Mouse (Mus musculus): ENCODE data around the gene Tdrd12. TPM values are rescaled to one million over a fixed set of nuclear protein-coding genes. Genes with fewer than 3 reads are reported as not detected.

Gene Tdrd12
- polyA plus RNA-seq, 1 experiment from 2014 or later: 0.19 TPM

DNA sequence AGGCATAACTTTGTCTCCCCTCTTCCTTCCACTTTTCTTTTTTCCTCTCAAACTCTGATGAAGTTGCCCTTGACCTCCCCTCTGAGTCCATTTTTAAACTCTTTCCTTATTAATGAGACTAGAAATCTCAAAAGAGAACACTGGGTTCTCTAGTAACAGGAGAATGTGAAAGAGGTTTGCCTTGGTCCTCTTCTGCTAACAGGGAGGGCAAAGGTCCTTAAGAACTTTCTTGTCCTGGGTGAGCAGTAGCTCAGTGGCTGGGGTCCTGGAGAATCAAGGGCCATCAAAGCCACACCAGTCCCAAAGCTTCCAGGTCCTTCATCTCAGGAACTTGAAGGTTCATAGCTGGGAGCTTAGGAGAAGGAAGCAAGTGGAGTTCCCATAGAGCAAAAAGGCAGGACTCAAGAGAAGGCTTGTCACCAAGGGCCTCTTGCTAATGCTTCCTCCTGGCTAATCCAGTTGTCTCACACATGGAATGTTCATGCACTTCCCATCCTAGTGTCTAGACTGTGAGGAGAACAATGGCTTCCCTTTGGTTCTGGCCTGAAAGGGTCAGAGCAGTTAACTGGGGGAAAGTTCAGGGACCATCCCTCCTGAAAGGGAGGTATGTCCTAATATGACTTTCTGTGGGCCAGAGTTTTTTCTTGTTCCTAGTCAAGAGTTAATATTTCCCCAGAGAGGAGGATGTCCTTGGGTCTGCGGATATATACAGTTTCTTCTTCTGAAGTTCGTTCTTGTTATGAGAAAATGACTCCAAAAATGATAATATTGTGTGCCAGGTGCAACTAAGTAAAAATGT, 26.7 kb upstream of the Tdrd12 start:
- Histone ChIP-seq H3K27me3 (ENCODE audit: control insufficient read depth, insufficient read depth, low read length) (no peaks in the 10 kb centered on the region), H3K4me3 (ENCODE audit: low read depth, low read length) (no peak overlapping the region), H3K4me2 (replicated peaks; ENCODE audit: low read depth) (no peak overlapping the region), H3K27ac (replicated peaks) (no peak overlapping the region), H3K4me1 (replicated peaks; ENCODE audit: control insufficient read depth, insufficient read depth) (no peaks in the 10 kb centered on the region), H3K9ac (ENCODE audit: low read length) (no peak overlapping the region), H3K9me3 (ENCODE audit: control insufficient read depth, low read length) (no peaks in the 10 kb centered on the region), H3K36me3 (ENCODE audit: control insufficient read depth, insufficient read depth, low read length) (no peaks in the 10 kb centered on the region)
- 75% methylated on average over 2 of the region's 2 CpGs for WGBS
- DNase-seq (ENCODE audit: low spot score) (no peak), ATAC-seq (ENCODE audit: low FRiP score, low TSS enrichment) (no peak)
- TF ChIP-seq CTCF (IDR thresholded peaks at IDR 0.05; ENCODE audit: low read depth): no peak
- no peak for TF ChIP-seq EP300 (optimal IDR thresholded peaks at IDR 0.05)

DNA sequence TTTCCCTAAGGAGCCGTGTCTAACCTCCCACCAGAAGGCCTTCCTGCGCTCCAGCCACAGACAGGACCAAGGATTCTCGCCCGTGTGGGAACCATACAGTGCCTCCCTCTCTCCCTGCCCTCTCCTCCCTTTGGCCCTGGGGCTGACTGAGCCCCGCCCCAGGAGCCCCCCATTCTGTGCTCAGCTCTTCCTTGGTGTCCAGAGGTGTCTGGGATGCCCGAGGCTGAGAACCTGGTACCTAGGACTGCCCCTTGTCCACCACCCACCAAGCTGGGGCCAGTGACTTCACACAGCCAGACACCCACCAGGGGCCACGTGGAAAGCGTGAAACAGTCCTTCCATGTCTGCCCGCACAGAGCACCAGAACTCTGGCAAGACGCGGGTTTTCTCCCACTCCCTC, 25.5 kb upstream of the Tdrd12 start:
- H3K4me2 ChIP-seq (replicated peaks; ENCODE audit: low read depth): no peak overlapping the region

DNA sequence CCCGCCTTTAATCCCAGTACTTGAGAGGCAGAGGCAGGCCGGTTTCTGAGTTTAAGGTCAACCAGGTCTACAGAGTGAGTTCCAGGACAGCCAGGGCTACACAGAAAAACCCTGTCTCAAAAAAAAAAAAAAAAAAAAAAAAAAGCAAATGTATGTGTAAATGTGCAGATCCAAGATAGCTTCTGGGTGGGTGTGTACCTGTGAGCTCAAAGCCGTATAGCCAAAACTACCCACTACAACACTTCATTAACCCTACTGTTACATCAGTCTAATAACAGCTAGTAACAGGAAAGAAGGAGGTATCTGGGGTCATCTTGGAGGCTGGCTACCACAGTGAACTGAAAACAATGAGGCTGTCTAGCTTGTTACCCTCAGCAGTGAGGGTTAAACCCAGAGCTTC, 22.3 kb upstream of the Tdrd12 start:
- H3K27ac ChIP-seq (replicated peaks): no peak overlapping the region
- 90% methylated on average over 3 of the region's 3 CpGs for WGBS
- no peak for ATAC-seq (ENCODE audit: low FRiP score, low TSS enrichment)
- no peaks in the 10 kb centered on the region for H3K9me3 ChIP-seq (ENCODE audit: control insufficient read depth, low read length)
- no peak overlapping the region for H3K4me2 ChIP-seq (replicated peaks; ENCODE audit: low read depth)
- no peaks in the 10 kb centered on the region for H3K36me3 ChIP-seq (ENCODE audit: control insufficient read depth, insufficient read depth, low read length)
- no peaks in the 10 kb centered on the region for H3K4me1 ChIP-seq (replicated peaks; ENCODE audit: control insufficient read depth, insufficient read depth)
- DNase-seq (ENCODE audit: low spot score): no peak
- no peaks in the 10 kb centered on the region for H3K27me3 ChIP-seq (ENCODE audit: control insufficient read depth, insufficient read depth, low read length)
- H3K4me3 ChIP-seq (ENCODE audit: low read depth, low read length): no peak overlapping the region
- TF ChIP-seq EP300 (optimal IDR thresholded peaks at IDR 0.05) (no peak), CTCF (IDR thresholded peaks at IDR 0.05; ENCODE audit: low read depth) (no peak)
- no peak overlapping the region for H3K9ac ChIP-seq (ENCODE audit: low read length)

More for the DNA sequence above, 25.5 kb upstream of the Tdrd12 start:
- no peaks in the 10 kb centered on the region for H3K27me3 ChIP-seq (ENCODE audit: control insufficient read depth, insufficient read depth, low read length)
- no peaks in the 10 kb centered on the region for H3K9me3 ChIP-seq (ENCODE audit: control insufficient read depth, low read length)
- no peaks in the 10 kb centered on the region for H3K36me3 ChIP-seq (ENCODE audit: control insufficient read depth, insufficient read depth, low read length)
- whole genome bisulfite sequencing: 60% methylated on average over 11 of the region's 11 CpGs
- TF ChIP-seq EP300 (optimal IDR thresholded peaks at IDR 0.05) (no peak), CTCF (IDR thresholded peaks at IDR 0.05; ENCODE audit: low read depth) (no peak)
- no peaks in the 10 kb centered on the region for H3K4me1 ChIP-seq (replicated peaks; ENCODE audit: control insufficient read depth, insufficient read depth)
- no peak overlapping the region for H3K27ac ChIP-seq (replicated peaks)
- ATAC-seq (ENCODE audit: low FRiP score, low TSS enrichment) (no peak), DNase-seq (ENCODE audit: low spot score) (no peak)
- H3K9ac ChIP-seq (ENCODE audit: low read length): no peak overlapping the region
- H3K4me3 ChIP-seq (ENCODE audit: low read depth, low read length): no peak overlapping the region

DNA sequence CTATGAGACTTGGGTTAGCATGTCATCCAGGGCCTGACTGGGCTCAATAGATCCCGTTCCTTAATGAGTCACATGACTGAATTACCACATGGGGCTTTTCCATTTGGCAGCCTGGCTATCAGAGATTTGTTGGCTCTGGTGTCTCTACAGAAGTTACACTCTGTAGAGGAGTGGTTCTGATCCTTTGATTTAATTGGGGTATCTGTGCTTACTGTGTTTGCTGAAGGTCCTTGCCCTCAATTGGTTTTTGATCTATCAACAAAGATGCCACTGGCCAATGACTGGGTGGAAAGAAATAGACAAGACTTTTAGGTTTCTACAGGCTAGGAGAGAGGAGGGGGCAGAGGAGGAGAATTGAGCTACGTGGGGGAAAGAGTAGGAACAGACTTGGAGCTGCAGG, 21.1 kb upstream of the Tdrd12 start:
- no peak overlapping the region for H3K27ac ChIP-seq (replicated peaks)
- no peak overlapping the region for H3K4me3 ChIP-seq (ENCODE audit: low read depth, low read length)
- 51% methylated on average over 2 of the region's 2 CpGs for WGBS
- H3K36me3 ChIP-seq (ENCODE audit: control insufficient read depth, insufficient read depth, low read length): no peaks in the 10 kb centered on the region
- H3K4me1 ChIP-seq (replicated peaks; ENCODE audit: control insufficient read depth, insufficient read depth): no peaks in the 10 kb centered on the region
- no peak overlapping the region for H3K9ac ChIP-seq (ENCODE audit: low read length)
- TF ChIP-seq EP300 (optimal IDR thresholded peaks at IDR 0.05): no peak
- no peak for TF ChIP-seq CTCF (IDR thresholded peaks at IDR 0.05; ENCODE audit: low read depth)
- DNase-seq (ENCODE audit: low spot score): no peak
- no peaks in the 10 kb centered on the region for H3K9me3 ChIP-seq (ENCODE audit: control insufficient read depth, low read length)
- H3K4me2 ChIP-seq (replicated peaks; ENCODE audit: low read depth): no peak overlapping the region
- H3K27me3 ChIP-seq (ENCODE audit: control insufficient read depth, insufficient read depth, low read length): no peaks in the 10 kb centered on the region
- no peak for ATAC-seq (ENCODE audit: low FRiP score, low TSS enrichment)

DNA sequence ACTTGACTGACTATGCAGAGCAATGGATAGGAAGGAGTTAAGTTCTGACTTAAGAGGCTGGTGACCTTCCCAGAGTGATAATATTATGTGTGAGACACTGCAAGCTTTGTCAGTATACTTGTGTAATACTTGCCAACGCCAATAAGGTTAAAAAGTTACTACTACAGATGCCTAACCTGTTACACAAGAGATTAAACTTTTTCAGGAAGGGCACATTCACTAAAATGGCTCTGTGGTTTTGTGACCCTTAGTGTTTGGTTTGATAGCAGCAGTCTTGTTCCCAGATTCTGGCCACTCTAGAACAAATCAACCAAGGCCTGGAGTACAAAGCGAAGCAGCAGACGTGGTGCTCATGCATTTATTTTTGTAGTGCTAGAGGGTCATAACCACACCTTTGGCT, 20.0 kb upstream of the Tdrd12 start:
- 58% methylated on average over 3 of the region's 3 CpGs for WGBS
- ATAC-seq (ENCODE audit: low FRiP score, low TSS enrichment) (no peak), DNase-seq (ENCODE audit: low spot score) (no peak)
- Histone ChIP-seq H3K27me3 (ENCODE audit: control insufficient read depth, insufficient read depth, low read length) (no peaks in the 10 kb centered on the region), H3K4me1 (replicated peaks; ENCODE audit: control insufficient read depth, insufficient read depth) (no peaks in the 10 kb centered on the region), H3K27ac (replicated peaks) (peak overlapping the region; percentile 49), H3K4me2 (replicated peaks; ENCODE audit: low read depth) (no peak overlapping the region), H3K4me3 (ENCODE audit: low read depth, low read length) (no peak overlapping the region), H3K9me3 (ENCODE audit: control insufficient read depth, low read length) (no peaks in the 10 kb centered on the region), H3K36me3 (ENCODE audit: control insufficient read depth, insufficient read depth, low read length) (no peaks in the 10 kb centered on the region), H3K9ac (ENCODE audit: low read length) (no peak overlapping the region)
- no peak for TF ChIP-seq EP300 (optimal IDR thresholded peaks at IDR 0.05)
- TF ChIP-seq CTCF (IDR thresholded peaks at IDR 0.05; ENCODE audit: low read depth): no peak

DNA sequence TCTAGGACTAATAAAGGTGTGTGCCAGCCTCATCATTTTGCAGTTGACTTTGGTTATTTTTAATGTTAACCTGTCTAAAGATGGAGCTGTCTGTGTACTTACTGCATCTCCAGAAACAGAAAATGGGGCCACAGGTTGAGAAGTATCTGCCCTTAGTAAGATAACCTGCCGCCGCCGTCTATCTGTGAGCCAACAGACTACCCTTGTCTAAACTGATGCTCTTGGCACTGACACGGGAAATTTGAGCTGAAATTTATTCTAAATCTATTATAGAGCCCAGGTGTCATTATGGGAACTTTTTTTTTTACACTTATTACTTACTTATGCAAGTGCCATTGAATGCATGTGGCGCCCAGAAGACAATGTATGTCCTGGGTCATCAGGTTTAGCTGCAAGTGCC, 19.4 kb upstream of the Tdrd12 start:
- H3K4me1 ChIP-seq (replicated peaks; ENCODE audit: control insufficient read depth, insufficient read depth): no peaks in the 10 kb centered on the region
- H3K4me2 ChIP-seq (replicated peaks; ENCODE audit: low read depth): no peak overlapping the region
- H3K9me3 ChIP-seq (ENCODE audit: control insufficient read depth, low read length): no peaks in the 10 kb centered on the region
- no peaks in the 10 kb centered on the region for H3K27me3 ChIP-seq (ENCODE audit: control insufficient read depth, insufficient read depth, low read length)
- no peak overlapping the region for H3K4me3 ChIP-seq (ENCODE audit: low read depth, low read length)
- TF ChIP-seq CTCF (IDR thresholded peaks at IDR 0.05; ENCODE audit: low read depth) (no peak), EP300 (optimal IDR thresholded peaks at IDR 0.05) (no peak)
- H3K27ac ChIP-seq (replicated peaks): no peak overlapping the region
- H3K36me3 ChIP-seq (ENCODE audit: control insufficient read depth, insufficient read depth, low read length): no peaks in the 10 kb centered on the region
- H3K9ac ChIP-seq (ENCODE audit: low read length): no peak overlapping the region
- DNase-seq (ENCODE audit: low spot score): no peak
- ATAC-seq (ENCODE audit: low FRiP score, low TSS enrichment): no peak
- WGBS: 86% methylated on average over 5 of the region's 5 CpGs
